Mouse (Mus musculus) kidney, adult 2 months (tissue): Measurements from ENCODE around the gene Slc41a2.

Experiments
- CTCF ChIP-seq: fragments of 200-500 bp; conservative IDR thresholded peaks from 2 replicates; pipeline ENCODE4 v1.5.1; 2011; ENCODE audit warnings: low read depth, mild to moderate bottlenecking, control low read depth, low read length, moderate library complexity, mixed read lengths; ENCODE audit not compliant: insufficient read depth, insufficient read length
- POLR2A ChIP-seq: fragments of 200-500 bp; IDR thresholded peaks from one replicate; pipeline ENCODE4 v1.6.1; 2011; ENCODE audit warnings: low read depth, low read length, control low read depth

- TF ChIP-seq CTCF = no peak
- no peak for TF ChIP-seq POLR2A
Measured at GRCm38 (mm10) chr10:83202906-83203702, 134.6 kb downstream of the Slc41a2 start.
